Mouse (Mus musculus): ENCODE results near the gene Inpp4b. TPM values are rescaled to one million over a fixed set of nuclear protein-coding genes. Genes with fewer than 3 reads are reported as not detected.
"Not testable (repeated sequence)": the region's sequence is repeated elsewhere in the genome, so short reads cannot be mapped to it uniquely, and the experiment has no call there.

The Inpp4b gene
- total RNA-seq, 1 experiment from 2014 or later, result 77.5 TPM

DNA sequence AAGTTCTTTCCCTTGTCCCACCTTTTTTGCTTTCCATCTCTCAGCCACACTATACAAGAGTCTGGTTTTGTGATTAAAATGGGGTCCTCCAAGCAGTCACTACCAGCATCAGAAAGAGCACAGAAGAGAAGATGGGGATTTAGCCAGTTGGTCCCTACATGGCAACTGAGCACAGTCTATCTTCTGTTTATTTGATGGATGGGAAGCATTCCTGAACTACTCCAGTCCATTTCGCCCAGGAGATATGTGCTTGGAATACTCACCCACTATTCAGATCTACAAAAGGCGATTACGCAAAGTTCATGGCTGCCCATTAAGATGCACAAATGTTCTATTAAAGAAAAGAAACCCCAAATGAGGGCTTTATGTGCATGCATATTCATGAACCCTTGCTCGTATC is 661.8 kb downstream of the Inpp4b start:
- ATAC-seq (ENCODE audit: extremely low read depth, insufficient number of reproducible peaks, low FRiP score, poor library complexity, severe bottlenecking), result no peak

DNA sequence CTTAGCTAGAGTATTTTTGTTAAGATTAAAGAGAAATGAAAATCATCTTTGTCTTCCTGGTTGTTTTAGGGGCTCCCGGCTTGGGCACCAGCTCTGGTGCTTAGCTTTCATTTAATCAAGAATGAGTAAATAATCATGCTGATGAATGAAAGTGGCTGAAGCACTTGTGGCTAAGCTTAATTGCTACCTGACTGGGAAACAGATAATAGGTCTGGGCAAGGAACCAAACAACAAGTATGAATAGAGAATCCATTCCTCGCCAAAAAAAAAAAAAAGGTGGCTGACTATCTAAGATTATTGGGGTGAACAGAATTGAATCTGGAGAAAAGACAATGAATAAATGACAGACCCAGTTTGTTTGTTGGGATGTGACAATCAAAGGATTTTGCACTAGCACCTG is 663.1 kb downstream of the Inpp4b start:
- ATAC-seq (ENCODE audit: extremely low read depth, insufficient number of reproducible peaks, low FRiP score, poor library complexity, severe bottlenecking), result no peak

DNA sequence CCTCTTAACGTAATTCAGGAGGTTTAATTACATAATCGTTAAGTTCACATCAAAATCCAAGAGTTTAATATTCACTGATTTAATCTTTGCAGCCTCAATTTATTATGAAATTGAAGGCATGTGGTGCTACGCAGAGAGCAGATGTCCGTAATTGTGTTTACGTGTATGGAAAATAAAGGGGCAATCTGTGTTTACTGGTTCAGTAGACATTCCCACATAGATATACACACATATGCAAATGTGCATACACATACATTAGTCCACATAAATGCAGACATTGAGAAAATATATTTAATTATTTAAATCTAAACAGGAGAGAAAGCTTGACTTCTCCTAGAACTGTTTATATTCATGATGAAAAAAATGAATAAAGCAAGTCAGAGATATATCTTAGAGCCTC is 675.4 kb downstream of the Inpp4b start:
- no peak for ATAC-seq (ENCODE audit: extremely low read depth, insufficient number of reproducible peaks, low FRiP score, poor library complexity, severe bottlenecking)

DNA sequence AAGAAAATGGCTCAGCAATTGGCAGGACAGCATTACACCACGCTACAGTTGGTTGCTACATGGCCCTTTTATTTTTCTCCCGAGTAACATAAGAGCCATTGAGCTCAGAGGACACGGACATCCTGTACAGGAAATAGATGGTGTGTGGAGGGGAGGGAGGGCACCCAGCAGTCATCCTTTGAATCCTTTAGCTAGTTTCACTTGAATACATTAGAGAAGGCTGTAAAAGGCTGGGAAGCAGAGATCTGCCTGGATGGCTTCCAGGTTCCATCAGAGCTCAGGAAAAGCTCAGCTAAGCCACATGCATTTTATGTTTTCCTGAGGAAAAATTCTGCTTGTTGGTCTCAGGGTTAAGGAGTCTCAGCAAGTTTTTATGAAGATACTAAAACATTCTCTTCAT is 685.0 kb downstream of the Inpp4b start:
- no peak for ATAC-seq (ENCODE audit: extremely low read depth, insufficient number of reproducible peaks, low FRiP score, poor library complexity, severe bottlenecking)

DNA sequence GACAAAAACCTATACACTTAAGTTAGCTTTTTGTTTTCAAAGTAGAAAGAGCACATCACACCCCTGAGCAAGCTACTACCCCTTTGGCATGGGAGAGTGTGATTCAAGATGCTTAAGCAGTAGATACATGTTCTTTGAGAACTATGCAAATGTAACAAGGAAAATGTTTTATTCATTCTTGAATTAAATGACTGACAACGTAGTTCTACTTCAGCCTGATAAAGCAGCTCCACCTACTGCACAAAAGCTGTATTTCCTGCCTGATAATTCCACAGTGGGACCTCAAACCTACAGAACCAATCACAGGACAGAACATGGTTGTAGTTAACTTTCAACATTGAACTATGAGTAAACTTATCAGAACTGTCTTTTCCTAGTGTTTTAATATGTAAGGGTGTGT is 686.5 kb downstream of the Inpp4b start:
- no peak for ATAC-seq (ENCODE audit: extremely low read depth, insufficient number of reproducible peaks, low FRiP score, poor library complexity, severe bottlenecking)

DNA sequence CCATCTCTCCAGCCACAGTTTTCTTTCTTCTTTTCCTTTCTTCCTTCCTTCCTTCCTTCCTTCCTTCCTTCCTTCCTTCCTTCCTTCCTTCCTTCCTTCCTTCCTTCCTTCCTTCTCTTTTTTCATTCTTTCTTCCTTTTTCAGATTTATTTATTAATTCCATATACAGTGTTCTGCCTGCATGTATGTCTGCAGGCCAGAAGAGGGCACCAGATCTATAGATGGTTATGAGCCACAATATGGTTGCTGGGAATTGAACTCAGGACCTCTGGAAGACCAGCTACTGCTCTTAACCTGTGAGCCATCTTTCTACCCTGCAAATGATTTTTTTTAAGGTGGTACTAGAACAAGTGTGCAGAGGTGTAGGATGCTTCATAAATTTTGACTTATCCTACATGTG is 689.7 kb downstream of the Inpp4b start:
- ATAC-seq (ENCODE audit: extremely low read depth, insufficient number of reproducible peaks, low FRiP score, poor library complexity, severe bottlenecking), result not testable (repeated sequence)

DNA sequence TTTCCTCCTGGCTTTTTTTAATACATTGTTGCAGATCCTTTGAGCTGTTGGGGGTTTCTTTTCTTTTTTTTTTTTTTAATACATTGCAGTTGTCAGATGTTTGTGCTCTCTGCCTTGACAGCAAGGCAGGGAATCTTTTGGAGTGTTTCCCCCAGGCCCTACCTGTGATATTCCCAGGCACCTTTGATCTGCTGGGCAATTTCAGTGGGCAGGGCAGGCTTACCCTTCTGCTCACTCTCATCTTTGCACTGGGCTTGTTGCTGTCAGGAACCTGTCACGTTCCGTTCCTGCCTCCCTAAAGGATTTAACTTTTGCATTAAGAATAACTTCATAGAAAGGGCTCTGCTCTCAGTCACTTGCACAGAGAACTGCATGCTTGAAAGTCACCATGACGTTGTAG is 711.7 kb downstream of the Inpp4b start:
- ATAC-seq (ENCODE audit: extremely low read depth, insufficient number of reproducible peaks, low FRiP score, poor library complexity, severe bottlenecking), result no peak

DNA sequence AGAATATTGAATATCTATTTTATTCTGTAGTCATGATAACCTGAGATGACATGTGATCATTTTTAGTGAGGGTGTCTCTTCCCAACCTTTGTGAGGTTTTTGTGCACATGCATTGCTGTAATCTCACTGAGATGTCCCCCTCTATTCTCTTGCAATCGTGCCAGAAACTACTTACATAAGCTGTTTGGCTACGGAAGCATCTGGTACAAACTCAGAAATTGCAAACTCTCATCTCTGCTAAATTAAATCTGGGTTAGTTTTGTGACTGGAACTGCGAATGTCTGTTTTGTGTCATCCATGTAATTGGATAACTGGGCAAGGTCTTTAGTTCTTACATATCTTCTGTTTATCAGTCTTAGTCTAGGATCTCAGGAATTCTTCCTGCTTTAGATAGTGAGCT is 725.3 kb downstream of the Inpp4b start:
- no peak for ATAC-seq (ENCODE audit: extremely low read depth, insufficient number of reproducible peaks, low FRiP score, poor library complexity, severe bottlenecking)

DNA sequence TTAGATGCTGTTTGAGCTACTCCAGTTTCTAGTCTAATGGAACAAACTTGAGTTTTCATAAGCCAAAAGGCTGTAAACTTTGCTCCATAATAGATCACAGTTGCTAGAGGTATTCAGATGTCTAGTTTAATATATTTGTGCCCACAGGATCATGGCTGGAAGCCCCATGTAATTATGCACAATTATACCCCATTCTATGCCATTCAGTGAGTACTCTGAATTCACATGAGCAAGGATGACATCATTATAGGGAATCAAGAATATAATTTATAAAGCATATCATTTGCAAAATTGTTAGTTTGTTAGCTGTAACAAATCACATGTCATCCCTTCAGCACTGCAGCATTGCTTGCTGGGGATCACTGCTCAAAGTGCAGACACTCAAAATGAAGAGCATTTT is 736.9 kb downstream of the Inpp4b start:
- no peak for ATAC-seq (ENCODE audit: extremely low read depth, insufficient number of reproducible peaks, low FRiP score, poor library complexity, severe bottlenecking)

DNA sequence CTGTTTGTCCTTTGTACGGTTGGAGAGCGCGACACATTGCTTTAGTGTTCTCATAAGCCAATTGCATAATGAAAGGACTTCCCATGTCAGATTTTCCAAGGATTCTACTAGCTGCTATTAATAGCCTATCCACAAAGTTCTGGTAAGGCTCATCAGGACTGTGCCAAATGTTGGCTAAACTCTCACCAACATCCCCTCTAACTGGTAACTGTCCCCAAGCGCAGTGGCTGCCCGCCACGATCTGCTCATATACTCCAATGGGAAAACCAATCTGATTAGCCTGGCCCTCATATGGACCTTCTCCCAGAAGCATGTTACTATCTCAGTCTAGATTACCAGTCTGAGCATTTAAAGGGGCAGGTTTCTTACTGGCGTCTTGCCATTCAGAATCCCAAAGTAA is 744.3 kb downstream of the Inpp4b start:
- ATAC-seq (ENCODE audit: extremely low read depth, insufficient number of reproducible peaks, low FRiP score, poor library complexity, severe bottlenecking), result not testable (repeated sequence)

DNA sequence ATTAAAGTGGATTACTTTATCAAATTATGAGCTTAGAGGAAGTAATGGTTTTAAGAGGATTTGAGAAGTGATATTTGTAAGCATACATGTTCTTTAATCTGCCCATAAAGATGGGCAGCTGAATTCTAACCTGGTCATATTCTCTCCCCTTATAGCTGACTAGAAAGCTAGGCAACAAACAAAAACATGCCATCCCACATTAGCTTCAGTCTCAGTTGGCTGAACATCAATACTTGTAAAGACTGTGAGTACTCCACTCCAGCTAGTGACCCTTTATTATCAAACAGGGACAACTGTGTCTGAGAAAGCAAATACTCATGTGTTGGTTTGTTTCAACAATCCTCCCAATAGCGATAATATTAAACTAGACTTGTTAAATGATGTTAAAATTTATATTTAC is 748.5 kb downstream of the Inpp4b start:
- no peak for ATAC-seq (ENCODE audit: extremely low read depth, insufficient number of reproducible peaks, low FRiP score, poor library complexity, severe bottlenecking)

DNA sequence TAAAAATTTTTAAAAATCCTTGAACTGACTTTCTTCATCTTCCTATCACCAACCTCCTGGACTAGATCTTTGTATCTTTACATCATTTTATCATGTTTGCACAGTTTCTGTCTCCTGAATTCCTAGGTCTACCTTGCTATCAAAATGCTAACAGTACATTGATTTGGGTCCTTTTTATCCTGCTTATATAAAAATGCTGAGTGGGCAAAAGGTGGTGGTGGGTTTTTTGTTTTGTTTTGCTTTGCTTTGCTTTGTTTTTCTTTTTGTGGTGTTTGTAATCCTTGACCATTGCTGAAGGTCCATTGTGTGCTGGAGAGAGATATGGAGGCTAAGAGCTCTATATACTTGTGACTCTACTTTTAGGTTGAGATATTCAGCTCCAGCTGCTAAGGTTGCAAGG is 750.9 kb downstream of the Inpp4b start:
- ATAC-seq (ENCODE audit: extremely low read depth, insufficient number of reproducible peaks, low FRiP score, poor library complexity, severe bottlenecking), result no peak

DNA sequence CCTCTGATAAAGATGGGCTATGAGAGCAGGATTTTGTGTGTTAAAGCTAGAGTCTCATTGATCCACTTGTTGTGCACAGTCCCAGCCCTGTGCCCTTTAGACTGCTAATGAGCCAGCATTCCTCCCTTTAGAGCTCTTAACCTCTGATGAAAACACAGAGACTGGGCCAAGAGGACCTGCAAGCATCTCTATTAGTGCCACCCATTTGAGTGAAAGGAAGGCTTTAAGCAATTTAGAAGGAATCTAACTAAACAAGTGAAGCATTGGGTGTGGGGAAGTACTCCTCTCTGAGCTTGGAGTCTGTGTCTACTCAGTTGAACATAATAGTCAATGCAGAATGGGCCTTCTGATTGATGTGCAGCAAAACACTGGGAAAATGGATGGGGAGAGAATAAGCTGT is 762.2 kb downstream of the Inpp4b start:
- no peak for ATAC-seq (ENCODE audit: extremely low read depth, insufficient number of reproducible peaks, low FRiP score, poor library complexity, severe bottlenecking)

DNA sequence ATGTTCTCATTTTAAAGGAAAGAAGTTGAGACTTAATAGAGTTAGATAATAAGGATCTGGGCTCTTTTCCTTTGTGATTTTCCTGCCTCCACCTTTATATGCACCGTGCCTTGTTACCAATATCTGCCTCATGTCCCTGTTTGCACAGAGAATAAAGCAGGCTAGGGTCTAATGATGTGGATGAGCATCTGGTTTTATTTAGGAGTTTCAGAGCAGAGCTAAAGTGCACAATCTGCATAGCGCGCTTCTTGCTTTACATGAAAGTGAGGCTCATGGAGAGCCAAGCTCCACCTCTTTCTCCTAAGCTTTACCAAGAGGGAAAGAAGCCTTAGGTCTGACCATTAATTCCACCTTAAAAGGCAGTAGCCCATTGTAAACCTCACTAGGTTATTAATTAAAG is 763.8 kb downstream of the Inpp4b start:
- no peak for ATAC-seq (ENCODE audit: extremely low read depth, insufficient number of reproducible peaks, low FRiP score, poor library complexity, severe bottlenecking)

DNA sequence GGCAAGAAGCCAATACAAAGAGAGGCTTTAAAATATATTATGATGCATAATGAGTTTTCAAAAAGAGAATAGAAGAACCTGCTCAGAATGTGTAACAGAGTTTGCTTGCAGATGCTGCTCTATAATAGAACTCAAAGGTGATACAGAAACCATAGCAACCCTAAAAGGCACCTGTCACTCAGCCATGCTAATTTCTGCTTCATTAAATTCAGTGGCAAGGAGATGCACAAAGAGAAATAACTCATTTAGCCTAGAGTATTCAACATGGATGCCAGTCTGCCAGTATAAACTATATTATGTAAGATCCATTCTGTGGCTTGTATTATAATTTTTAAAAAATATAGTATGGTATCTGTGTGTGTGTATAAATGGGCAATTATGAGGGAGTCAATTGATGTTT is 807.9 kb downstream of the Inpp4b start:
- ATAC-seq (ENCODE audit: extremely low read depth, insufficient number of reproducible peaks, low FRiP score, poor library complexity, severe bottlenecking), result no peak

DNA sequence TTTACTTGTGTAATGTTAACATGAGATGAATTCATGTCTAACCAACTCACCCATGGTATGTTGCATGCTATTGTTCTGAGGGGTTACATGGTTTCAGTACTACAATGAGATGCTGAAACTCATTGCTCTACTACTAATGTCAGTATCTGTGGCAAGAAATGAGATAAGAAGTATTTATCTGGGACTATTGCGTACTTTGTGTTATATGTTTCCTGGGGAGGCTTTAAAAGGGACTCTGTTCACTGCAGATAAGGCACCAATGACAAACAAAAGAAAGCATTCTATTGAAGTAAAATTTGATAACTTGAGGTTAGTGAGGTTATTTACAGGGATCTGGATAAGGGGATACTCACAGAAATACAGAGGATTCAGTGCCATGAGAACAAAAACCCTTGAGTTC is 815.6 kb downstream of the Inpp4b start:
- ATAC-seq (ENCODE audit: extremely low read depth, insufficient number of reproducible peaks, low FRiP score, poor library complexity, severe bottlenecking), result no peak
